Mouse (Mus musculus) Muller cell, postnatal 12 days (primary cell): ENCODE results near the gene Dkk2.
"Not testable (repeated sequence)": the region's sequence is repeated elsewhere in the genome, so short reads cannot be mapped to it uniquely, and the experiment has no call there.

ENCODE experiments used
- DNase-seq: peaks from one replicate; pipeline ENCODE4 v3.0.0-alpha.2; 2015; ENCODE audit errors: inconsistent ontology term

The Dkk2 gene

GRCm38 (mm10) chr3:132085112-132085822, at the start of gene Dkk2:
Gene Dkk2, plus strand, starts transcription at chr3:132085292.
- peak; percentile 40 for DNase-seq

- no peak for DNase-seq
Measured at GRCm38 (mm10) chr3:132036704-132037103, 48.4 kb upstream of the Dkk2 start.

- peak; percentile 31 for DNase-seq
Measured at GRCm38 (mm10) chr3:132037670-132038069, 47.4 kb upstream of the Dkk2 start.

GRCm38 (mm10) chr3:132040066-132040465, 45.0 kb upstream of the Dkk2 start:
- DNase-seq: no peak

DNA sequence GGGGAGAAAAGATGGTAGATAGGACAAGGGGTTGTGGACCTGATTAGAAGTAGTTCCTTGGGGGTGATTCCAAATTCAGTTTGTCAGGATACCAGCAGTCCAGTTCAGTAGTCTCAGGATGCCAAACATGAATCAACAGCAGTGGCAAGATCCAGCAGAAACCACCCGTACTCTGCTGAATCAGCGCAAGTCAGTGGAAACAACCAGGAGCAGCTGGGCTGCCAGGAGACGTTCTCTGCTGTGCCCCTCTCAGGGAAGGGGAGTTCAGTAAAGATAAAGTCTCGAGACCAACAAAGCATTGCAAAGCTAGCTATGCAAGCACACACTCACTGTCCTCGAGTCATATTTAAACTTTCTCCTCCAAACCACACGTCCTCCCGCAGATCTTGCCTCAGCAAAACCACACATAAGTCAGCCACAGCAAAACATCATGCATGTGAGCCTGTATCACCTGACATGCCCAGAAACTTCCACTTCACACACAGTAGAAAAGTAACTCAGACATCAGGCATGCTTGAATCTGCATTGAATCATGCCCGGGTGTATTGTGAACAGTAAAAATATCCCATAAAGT, 34.1 kb upstream of the Dkk2 start:
- no peak for DNase-seq

GRCm38 (mm10) chr3:132062816-132063215, 22.3 kb upstream of the Dkk2 start:
- DNase-seq: not testable (repeated sequence)

GRCm38 (mm10) chr3:132063374-132063773, 21.7 kb upstream of the Dkk2 start:
- no peak for DNase-seq

GRCm38 (mm10) chr3:132063966-132064365, 21.1 kb upstream of the Dkk2 start:
- no peak for DNase-seq

DNA sequence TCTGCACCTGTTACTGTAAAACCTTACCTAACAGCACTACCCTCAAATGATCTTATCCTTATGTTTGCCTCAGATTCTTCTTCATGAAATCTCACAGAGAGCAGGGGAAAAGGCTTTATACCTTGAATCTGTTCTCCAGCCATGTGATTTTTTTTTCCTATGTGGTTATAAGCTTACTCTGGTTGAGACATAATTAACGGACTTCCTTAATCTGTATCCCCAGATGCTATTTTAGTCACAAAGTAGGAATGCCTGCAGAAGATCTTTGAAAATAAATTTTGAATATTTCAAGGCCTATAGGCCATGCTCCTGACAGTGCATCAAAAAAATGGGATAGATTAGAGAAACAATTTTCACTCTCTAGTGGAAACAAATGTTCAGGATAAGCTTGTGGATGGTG, 20.2 kb upstream of the Dkk2 start:
- DNase-seq: no peak

DNA sequence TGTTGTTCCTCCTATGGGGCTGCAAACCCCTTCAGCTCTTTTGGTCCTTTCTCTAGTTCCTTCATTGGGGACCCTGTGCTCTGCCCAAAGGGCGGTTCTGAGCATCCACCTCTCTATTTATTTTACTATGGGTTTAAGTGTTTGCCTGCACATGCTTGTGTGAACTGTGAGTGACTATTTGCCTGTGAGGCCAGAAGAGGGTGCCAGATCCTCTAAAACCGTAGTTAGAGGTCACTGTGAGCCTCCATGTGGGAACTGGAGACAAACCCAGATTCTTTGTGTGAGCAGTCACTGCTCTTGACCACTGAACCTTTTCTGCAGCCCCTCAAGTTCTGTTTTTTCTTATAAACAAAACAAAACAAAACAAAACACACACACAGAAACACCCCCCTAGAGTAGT, 14.1 kb upstream of the Dkk2 start:
- DNase-seq: no peak

GRCm38 (mm10) chr3:132084018-132084417, 1.1 kb upstream of the Dkk2 start:
- DNase-seq: peak; percentile 29

GRCm38 (mm10) chr3:132084680-132085079, 412 bp upstream of the Dkk2 start:
- DNase-seq: no peak

GRCm38 (mm10) chr3:132085823-132086350, 795 bp downstream of the Dkk2 start:
- peak; percentile 26 for DNase-seq

- no peak for DNase-seq
Measured at GRCm38 (mm10) chr3:132086461-132086860, 1.4 kb downstream of the Dkk2 start.

DNA sequence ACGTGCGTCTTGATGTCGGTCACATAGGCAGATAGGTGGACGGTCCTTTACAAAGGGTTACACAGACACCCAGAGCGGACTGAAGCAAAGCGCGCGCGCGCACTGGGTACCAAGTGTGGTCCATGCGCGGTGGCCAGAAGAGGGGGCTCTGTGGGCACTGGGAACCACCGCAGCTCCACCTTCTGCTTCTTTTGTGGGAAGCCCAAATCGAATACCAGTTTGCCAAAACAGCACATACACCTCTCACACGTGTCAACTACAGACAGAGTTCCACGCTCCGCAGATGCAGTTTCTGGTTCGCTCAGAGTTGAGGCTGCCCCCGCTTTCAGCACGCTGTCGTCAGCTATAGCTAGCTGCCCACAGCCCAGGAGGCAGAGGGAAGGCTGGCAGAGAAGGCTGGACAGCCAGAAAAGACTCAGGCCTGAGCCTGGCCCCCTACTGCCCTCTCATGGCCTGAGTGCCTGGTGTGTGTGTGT, 2.0 kb downstream of the Dkk2 start:
- DNase-seq: peak; percentile 70

GRCm38 (mm10) chr3:132092983-132093382, 7.9 kb downstream of the Dkk2 start:
- no peak for DNase-seq

GRCm38 (mm10) chr3:132096296-132096695, 11.2 kb downstream of the Dkk2 start:
- no peak for DNase-seq

GRCm38 (mm10) chr3:132100746-132101145, 15.7 kb downstream of the Dkk2 start:
- no peak for DNase-seq

DNA sequence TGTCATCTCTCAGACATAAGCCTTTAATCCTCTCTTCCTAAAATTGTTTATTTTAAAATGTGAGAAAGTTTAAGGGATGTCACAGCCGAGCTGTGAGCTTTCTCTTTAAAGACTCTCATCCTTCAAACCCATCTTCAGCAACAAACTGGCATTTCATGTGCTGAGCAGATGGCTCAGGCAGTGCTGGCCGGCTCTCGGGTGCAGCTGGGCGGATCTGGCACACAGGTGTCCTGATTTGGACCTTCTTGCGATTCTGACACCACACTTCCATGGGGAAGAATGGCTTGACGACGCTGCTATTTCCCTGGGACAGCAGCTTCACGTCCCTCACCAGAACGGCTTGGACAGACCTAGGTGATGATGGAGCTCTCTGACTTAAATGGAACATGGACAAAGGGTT, 17.9 kb downstream of the Dkk2 start:
- no peak for DNase-seq

- no peak for DNase-seq
Measured at GRCm38 (mm10) chr3:132103454-132103853, 18.4 kb downstream of the Dkk2 start.

DNA sequence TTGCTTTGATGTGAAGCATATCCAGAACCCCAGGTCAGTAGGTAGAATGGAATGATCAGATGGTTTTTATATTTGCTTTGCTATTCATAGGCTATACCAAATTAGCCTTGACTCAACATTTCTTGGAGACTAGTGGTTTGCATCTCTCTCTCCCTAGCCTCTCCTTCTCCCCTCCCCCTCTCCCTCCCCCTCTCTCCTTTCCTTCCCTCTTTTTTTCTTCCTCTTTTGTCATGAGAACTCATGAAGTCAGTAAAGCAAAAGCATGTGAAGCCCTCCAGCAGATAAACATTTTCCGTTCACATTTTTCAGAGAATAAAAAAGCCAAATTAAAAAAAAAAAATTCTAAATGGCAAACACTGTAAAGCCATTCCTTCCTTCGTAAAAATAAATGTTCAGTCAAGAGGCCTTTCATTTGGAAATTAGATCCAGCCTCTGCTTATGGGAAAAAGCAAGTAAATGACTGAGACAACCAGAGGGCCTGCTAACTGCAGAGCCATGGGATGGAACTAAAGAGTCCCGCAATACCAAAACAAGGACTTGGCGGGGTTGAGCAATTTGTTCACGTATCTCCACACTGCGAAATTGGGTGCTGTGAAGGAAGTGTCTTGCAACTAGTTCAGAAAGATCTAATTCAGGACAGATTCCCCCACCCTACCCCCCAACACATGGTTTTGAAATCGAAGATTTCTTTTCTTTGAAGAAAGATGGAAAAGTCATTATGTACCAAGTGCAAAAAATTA, 30.9 kb downstream of the Dkk2 start:
- no peak for DNase-seq

GRCm38 (mm10) chr3:132121344-132121743, 36.3 kb downstream of the Dkk2 start:
- DNase-seq: no peak
